Mouse (Mus musculus) liver, embryonic 16.5 days (tissue): ENCODE measurements around the gene Zfp11. TPM values are rescaled to one million over a fixed set of nuclear protein-coding genes. Genes with fewer than 3 reads are reported as not detected.
"Not testable (repeated sequence)": the region's sequence is repeated elsewhere in the genome, so short reads cannot be mapped to it uniquely, and the experiment has no call there.

Experiments
- ATAC-seq: fragments of 200-750 bp; cut with Nextera tagmentation; 2 replicates; pipeline ENCODE4 v1.8.0; 2017; ENCODE audit warnings: low read depth, mild to moderate bottlenecking, moderate number of reproducible peaks, moderate library complexity
- H3K27ac ChIP-seq: fragments of 300-500 bp; sonication (generic); 2 replicates; pipeline ENCODE4 v1.5.1; 2014; ENCODE audit warnings: mild to moderate bottlenecking, low read length
- H3K27me3 ChIP-seq: fragments of 300-500 bp; sonication (generic); 2 replicates; pipeline ENCODE4 v1.6.1; 2014; ENCODE audit warnings: low read depth, low read length, mixed read lengths; ENCODE audit not compliant: control insufficient read depth, insufficient read depth
- H3K36me3 ChIP-seq: fragments of 300-500 bp; sonication (generic); 2 replicates; pipeline ENCODE4 v1.6.1; 2014; ENCODE audit warnings: mild to moderate bottlenecking; ENCODE audit not compliant: control insufficient read depth, insufficient read depth
- H3K4me1 ChIP-seq: fragments of 300-500 bp; sonication (generic); 2 replicates; pipeline ENCODE4 v1.6.1; 2014; ENCODE audit warnings: low read depth, low read length, mixed read lengths; ENCODE audit not compliant: control insufficient read depth
- H3K4me2 ChIP-seq: fragments of 300-500 bp; sonication (generic); 2 replicates; pipeline ENCODE4 v1.6.1; 2014; ENCODE audit warnings: low read depth, low read length, mixed read lengths
- H3K4me3 ChIP-seq: fragments of 300-500 bp; sonication (generic); 2 replicates; pipeline ENCODE4 v1.5.1; 2014; ENCODE audit warnings: low read depth, mild to moderate bottlenecking, low read length
- H3K9ac ChIP-seq: fragments of 300-500 bp; sonication (generic); 2 replicates; pipeline ENCODE4 v1.6.1; 2014; ENCODE audit warnings: low read depth, low read length
- H3K9me3 ChIP-seq: fragments of 300-500 bp; sonication (generic); replicated peaks from 2 replicates; pipeline ENCODE4 v1.6.1; 2016; ENCODE audit warnings: low read length; ENCODE audit not compliant: control insufficient read depth
- WGBS: fragments of 180-500 bp; shearing (Covaris S2); extraction: QIAGEN DNeasy Blood & Tissue Kit; methylation state at CpG from one replicate; pipeline ENCODE4 v1.1.7; 2014; ENCODE audit not compliant: insufficient replicate concordance; 5-methylcytosine and 5-hydroxymethylcytosine counted together
- polyA plus RNA-seq: library from polyadenylated mRNA; unstranded; fragments of >200 nt; fragmentation: Nextera tagmentation; extraction: Ambion mirVana; gene quantifications from 2 replicates; pipeline ENCODE4 v1.2.1, GENCODE M21; 2015

Zfp11 gene
- polyA plus RNA-seq, 1 experiment from 2014 or later = 0.93 TPM

- not testable (repeated sequence) for H3K36me3 ChIP-seq, H3K4me1 ChIP-seq, H3K4me2 ChIP-seq, H3K27ac ChIP-seq, H3K9ac ChIP-seq, H3K4me3 ChIP-seq, H3K27me3 ChIP-seq, H3K9me3 ChIP-seq, ATAC-seq
- 66% methylated on average over 5 of the region's 5 CpGs for WGBS
These were observed 15.2 kb upstream of the Zfp11 start for GRCm38 (mm10) chr5:129685141-129685540.

- no peak for ATAC-seq
- under 1% methylated on average over 31 of the region's 31 CpGs for WGBS
- H3K27me3 ChIP-seq = no peaks in the 10 kb centered on the region
- no peaks in the 10 kb centered on the region for H3K4me1 ChIP-seq
- peak overlapping the region; percentile 54 for H3K4me2 ChIP-seq
- no peak overlapping the region for H3K27ac ChIP-seq
- H3K9ac ChIP-seq = peak overlapping the region; percentile 72
- peak overlapping the region; percentile 71 for H3K4me3 ChIP-seq
- no peaks in the 10 kb centered on the region for H3K36me3 ChIP-seq
- H3K9me3 ChIP-seq = no peaks in the 10 kb centered on the region
These were observed 355 bp downstream of the Zfp11 start for GRCm38 (mm10) chr5:129669453-129670035.

GRCm38 (mm10) chr5:129667851-129668250 is 2.0 kb downstream of the Zfp11 start:
- Histone ChIP-seq H3K9ac (no peak overlapping the region), H3K9me3 (no peaks in the 10 kb centered on the region), H3K27ac (no peak overlapping the region), H3K4me3 (no peak overlapping the region), H3K4me2 (no peak overlapping the region), H3K36me3 (no peaks in the 10 kb centered on the region), H3K4me1 (no peaks in the 10 kb centered on the region), H3K27me3 (no peaks in the 10 kb centered on the region)
- WGBS = 56% methylated on average over 4 of the region's 4 CpGs
- ATAC-seq = no peak

- H3K4me1 ChIP-seq = no peaks in the 10 kb centered on the region
- H3K9me3 ChIP-seq = no peaks in the 10 kb centered on the region
- no peak overlapping the region for H3K9ac ChIP-seq
- WGBS = 62% methylated on average over 10 of the region's 10 CpGs
- H3K4me2 ChIP-seq = no peak overlapping the region
- H3K36me3 ChIP-seq = no peaks in the 10 kb centered on the region
- no peak overlapping the region for H3K4me3 ChIP-seq
- no peak for ATAC-seq
- H3K27ac ChIP-seq = no peak overlapping the region
- no peaks in the 10 kb centered on the region for H3K27me3 ChIP-seq
These were observed 3.5 kb downstream of the Zfp11 start for GRCm38 (mm10) chr5:129666271-129666909.

- Histone ChIP-seq H3K4me2 (no peak overlapping the region), H3K4me3 (no peak overlapping the region), H3K36me3 (no peaks in the 10 kb centered on the region), H3K27me3 (no peaks in the 10 kb centered on the region), H3K9me3 (no peaks in the 10 kb centered on the region), H3K4me1 (no peaks in the 10 kb centered on the region), H3K27ac (no peak overlapping the region), H3K9ac (no peak overlapping the region)
- ATAC-seq = no peak
- WGBS = 69% methylated on average over 5 of the region's 5 CpGs
These were observed 5.8 kb downstream of the Zfp11 start for GRCm38 (mm10) chr5:129664090-129664489.

- Histone ChIP-seq H3K27me3 (no peaks in the 10 kb centered on the region), H3K27ac (no peak overlapping the region), H3K9me3 (no peaks in the 10 kb centered on the region), H3K9ac (no peak overlapping the region), H3K4me2 (no peak overlapping the region), H3K4me3 (no peak overlapping the region), H3K36me3 (peaks cover 5% of the 10 kb centered on the region; the same call in 1 of the 2 replicates), H3K4me1 (no peaks in the 10 kb centered on the region)
- 74% methylated on average over 15 of the region's 15 CpGs for WGBS
- ATAC-seq = no peak
These were observed 12.0 kb downstream of the Zfp11 start for GRCm38 (mm10) chr5:129657931-129658330.

- ATAC-seq = no peak
- H3K9me3 ChIP-seq = no peaks in the 10 kb centered on the region
- H3K9ac ChIP-seq = no peak overlapping the region
- 87% methylated on average over 10 of the region's 10 CpGs for WGBS
- H3K36me3 ChIP-seq = peaks cover 5% of the 10 kb centered on the region; the same call in 1 of the 2 replicates
- no peaks in the 10 kb centered on the region for H3K4me1 ChIP-seq
- no peak overlapping the region for H3K27ac ChIP-seq
- no peak overlapping the region for H3K4me3 ChIP-seq
- no peak overlapping the region for H3K4me2 ChIP-seq
- H3K27me3 ChIP-seq = no peaks in the 10 kb centered on the region
These were observed 12.9 kb downstream of the Zfp11 start for GRCm38 (mm10) chr5:129657016-129657415.

GRCm38 (mm10) chr5:129650858-129651257 is 19.0 kb downstream of the Zfp11 start:
- Histone ChIP-seq H3K4me3 (no peak overlapping the region), H3K9ac (no peak overlapping the region), H3K27me3 (no peaks in the 10 kb centered on the region), H3K36me3 (no peaks in the 10 kb centered on the region), H3K9me3 (no peaks in the 10 kb centered on the region), H3K4me1 (no peaks in the 10 kb centered on the region), H3K4me2 (no peak overlapping the region), H3K27ac (no peak overlapping the region)
- WGBS = 68% methylated on average over 5 of the region's 5 CpGs
- no peak for ATAC-seq
